Mouse (Mus musculus): ENCODE measurements around the gene Gramd1a.

The Gramd1a gene

GRCm38 (mm10) chr7:31151301-31152241, 4.1 kb downstream of the Gramd1a start:
- peak; percentile 62 for DNase-seq (ENCODE audit: low spot score)

GRCm38 (mm10) chr7:31150566-31151300, 5.0 kb downstream of the Gramd1a start:
- DNase-seq (ENCODE audit: low spot score): peak; percentile 94

DNA sequence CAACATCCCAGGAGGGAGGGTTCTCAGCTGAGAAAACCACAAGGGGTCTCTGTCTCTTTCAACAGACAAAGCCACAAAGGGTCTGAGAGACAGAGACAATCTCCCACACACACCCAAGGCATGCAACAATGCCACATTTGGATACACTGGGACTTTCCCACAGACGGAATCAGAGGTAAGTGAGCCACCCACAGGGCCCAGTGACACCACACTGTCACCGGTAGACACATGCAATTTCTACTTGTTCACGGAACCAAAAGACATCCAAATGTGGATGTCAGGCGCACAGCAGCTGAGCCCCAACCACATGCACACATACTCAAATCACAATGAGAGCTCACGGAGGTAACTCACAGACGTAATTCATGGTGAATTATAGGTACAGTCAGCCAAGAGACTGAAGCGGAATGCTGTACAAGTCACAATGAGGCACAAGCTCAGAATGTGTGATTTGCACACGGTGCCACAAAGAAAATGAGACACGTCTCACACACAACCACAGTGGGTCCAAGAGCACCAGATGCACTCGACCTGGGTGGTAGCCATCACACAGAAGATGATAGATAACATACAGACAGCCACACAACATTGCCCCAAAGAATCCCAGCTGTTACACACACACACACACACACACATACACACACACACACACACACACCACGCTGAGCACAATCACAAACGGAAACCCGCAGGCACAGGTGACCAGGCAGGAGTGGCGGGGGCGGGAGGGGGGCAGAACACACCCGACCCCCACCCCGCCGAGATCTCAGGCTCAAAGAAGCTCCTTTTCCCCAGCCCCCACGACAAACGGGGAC, 5.7 kb downstream of the Gramd1a start:
- DNase-seq (ENCODE audit: low spot score): no peak

- no peak for DNase-seq (ENCODE audit: low spot score)
Measured at GRCm38 (mm10) chr7:31149271-31149670, 6.4 kb downstream of the Gramd1a start.

- peak; percentile 66 for DNase-seq (ENCODE audit: low spot score)
Measured at GRCm38 (mm10) chr7:31148756-31149155, 6.9 kb downstream of the Gramd1a start.

- DNase-seq (ENCODE audit: low spot score): no peak
Measured at GRCm38 (mm10) chr7:31148086-31148485, 7.6 kb downstream of the Gramd1a start.

DNA sequence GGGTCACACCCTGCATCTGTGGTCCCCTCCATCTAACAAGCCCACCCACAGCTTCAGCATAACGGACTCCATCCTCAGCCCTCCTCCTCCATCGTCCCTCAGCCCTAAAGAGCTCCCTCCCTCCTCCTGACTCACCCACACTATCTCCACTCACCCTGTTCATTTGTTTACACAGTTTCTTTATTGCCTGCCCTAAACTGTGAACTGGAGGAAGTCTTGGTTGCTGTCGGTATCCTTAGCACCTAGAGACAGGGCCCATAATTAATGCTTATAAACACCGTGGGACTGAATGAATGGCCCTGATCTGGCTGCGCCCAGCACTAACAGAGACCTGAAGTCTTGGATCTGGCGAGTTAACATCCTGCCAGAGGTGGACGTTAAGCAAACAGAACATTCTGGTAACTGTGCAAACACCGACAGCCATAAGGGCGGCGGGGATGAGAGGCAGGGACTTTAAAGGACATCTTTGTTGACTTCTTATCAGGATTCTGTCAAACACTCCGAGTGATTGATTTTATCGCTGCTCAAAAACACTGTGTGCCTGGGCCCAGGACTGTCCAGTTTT, 10.0 kb downstream of the Gramd1a start:
- DNase-seq (ENCODE audit: low spot score): no peak

GRCm38 (mm10) chr7:31144886-31145285, 10.8 kb downstream of the Gramd1a start:
- no peak for DNase-seq (ENCODE audit: low spot score)

DNA sequence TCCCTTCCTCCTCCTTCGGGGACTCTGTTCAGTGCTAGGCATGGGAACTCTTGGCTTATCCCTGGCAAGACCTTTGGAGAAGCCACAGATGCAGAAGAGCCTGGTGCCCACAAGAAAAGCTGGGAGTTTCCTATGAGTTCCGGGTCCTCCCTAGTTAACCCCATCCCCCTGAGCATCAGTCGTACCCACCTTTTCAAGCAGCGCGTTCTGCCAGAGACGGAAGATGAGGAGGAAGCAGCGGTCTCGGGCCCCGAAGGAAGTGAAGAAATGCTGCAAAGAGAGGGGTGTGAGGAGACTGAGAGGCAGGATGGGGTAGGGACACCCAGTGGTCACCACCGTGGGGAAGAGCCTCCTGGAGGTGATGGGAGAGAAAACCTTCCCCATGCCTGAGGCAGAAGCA, 14.8 kb downstream of the Gramd1a start:
- no peak for DNase-seq (ENCODE audit: low spot score)

GRCm38 (mm10) chr7:31140302-31140701, 15.4 kb downstream of the Gramd1a start:
- DNase-seq (ENCODE audit: low spot score): no peak

- DNase-seq (ENCODE audit: low spot score): peak; percentile 59
Measured at GRCm38 (mm10) chr7:31139765-31140164, 15.9 kb downstream of the Gramd1a start.

DNA sequence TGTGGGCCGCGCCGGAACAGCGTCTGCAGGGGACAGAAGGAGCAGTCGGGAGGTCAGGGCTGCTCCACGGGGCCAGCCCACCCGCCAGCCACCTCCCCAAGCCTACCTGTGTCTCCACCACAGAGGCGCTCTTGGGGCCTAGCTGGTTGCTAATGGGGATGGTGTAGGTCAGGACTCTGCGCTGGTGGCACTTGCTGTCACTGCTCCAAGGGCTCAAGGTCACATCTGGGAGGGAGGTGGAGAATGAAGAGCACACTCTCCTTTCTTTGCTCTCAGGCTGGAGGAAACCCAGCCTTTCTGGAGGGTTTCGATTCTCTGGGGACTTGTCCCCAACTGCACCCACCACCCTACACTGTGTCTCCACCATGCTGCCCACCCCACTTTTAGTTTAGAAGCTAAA, 20.0 kb downstream of the Gramd1a start:
- no peak for DNase-seq (ENCODE audit: low spot score)

DNA sequence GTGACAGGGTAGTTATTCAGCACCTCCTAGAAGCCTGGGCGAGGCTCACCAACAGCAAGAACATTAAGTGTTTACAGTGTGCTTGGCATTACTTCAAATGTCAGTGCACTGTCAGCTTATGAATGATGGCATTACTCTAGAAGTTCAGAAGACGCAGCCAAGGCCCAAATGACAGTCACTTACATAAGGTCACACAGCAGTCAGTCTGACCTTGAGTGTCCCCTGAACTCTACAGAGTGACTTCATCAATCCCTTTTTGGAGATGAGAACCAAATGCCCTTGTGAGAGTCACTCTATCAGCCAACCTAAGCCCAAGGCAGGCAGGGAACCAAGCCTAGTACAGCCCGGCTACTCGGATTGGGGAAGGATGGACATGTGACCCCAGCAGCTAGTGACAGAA, 23.8 kb downstream of the Gramd1a start:
- DNase-seq (ENCODE audit: low spot score): no peak

GRCm38 (mm10) chr7:31130841-31131240, 24.9 kb downstream of the Gramd1a start:
- DNase-seq (ENCODE audit: low spot score): no peak

DNA sequence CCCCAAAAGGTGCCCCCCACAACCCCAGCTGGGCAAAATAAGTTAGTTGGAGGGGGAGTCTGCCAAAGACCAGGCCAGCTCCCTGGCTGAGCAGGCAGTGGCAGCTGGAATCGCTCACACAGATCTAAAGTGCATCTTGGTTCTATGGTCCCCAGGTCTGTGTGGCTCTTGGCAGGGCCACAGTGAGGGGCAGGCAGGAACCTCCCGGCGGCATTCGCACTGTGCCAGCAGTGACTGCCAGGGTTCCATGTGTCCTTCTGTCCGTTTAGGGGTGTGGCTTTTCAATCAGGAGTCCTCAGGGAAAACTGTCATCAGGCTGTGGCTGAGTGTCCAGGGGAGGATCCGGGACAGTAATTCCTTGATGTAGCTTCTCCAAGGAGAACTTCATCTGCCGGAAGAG, 25.5 kb downstream of the Gramd1a start:
- no peak for DNase-seq (ENCODE audit: low spot score)

GRCm38 (mm10) chr7:31128157-31128705, 27.5 kb downstream of the Gramd1a start:
- no peak for DNase-seq (ENCODE audit: low spot score)

DNA sequence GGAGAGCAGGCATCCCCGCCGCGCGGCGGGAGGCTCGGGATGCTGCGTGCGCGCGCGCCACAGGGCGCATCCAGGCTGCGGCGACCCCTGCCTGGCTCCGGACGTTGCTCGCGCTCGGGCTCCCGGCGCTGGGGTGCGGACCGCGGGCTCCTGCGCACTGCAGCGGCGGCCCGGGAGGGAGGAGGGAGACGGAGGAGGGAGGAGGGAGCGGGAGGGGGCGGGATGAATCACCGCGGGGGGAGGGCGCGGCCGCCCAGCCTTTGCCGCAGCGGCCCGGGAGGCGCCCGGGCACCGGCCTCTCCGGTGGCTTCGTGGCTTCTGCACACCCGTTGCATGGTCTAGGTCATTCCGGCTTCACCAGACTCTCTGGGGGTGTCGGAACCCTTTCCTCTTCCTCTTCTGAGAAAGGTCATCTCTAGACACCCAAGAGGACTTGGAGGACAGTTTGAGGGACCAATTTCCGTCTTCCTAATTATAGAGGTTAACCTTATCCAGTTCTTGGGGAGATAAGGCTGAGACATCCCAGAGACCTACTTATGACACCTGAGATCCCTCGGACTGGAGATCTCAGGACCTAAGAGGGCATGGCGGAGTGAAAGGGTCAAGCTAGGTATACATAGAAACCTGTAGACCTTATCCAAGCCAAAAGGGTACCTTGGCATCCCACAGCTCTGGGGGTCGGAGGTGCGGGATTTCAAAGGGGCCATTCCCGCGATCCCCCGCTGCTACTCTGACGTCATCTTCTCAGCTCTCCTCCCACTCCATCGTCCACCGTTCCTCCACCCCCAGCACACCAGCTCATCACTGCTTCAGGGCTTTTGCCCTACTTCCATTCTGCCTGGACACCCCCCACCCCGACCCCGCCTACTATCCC, 28.6 kb downstream of the Gramd1a start, which contains the start of gene Scn1b:
Scn1b (minus strand) TSS at position 153 of the 874 bp plus-strand sequence.
- peak; percentile 65 for DNase-seq (ENCODE audit: low spot score)

GRCm38 (mm10) chr7:31126211-31126751, 29.4 kb downstream of the Gramd1a start:
- no peak for DNase-seq (ENCODE audit: low spot score)

GRCm38 (mm10) chr7:31125116-31125515, 30.6 kb downstream of the Gramd1a start:
- DNase-seq (ENCODE audit: low spot score): no peak

DNA sequence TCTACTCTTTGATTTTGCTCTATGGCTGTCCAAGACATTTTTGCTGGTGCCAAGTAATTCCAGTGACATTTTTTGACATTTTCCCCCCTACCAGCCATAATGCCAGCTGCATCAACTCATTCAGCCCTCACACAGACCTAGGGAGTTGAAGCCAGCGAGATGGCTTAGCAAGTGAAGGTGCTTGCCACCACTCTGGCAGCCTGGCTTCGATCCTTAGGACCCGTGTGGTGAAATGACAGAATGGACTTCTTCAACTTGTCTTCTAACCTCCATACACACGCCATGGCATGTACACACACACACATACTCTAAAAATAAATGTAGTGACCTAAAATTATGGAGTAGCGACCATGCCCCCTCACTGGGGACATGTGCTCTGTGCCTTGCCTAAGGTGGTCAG, 31.3 kb downstream of the Gramd1a start:
- DNase-seq (ENCODE audit: low spot score): no peak

All from ovary, postnatal 36 days (tissue).